Mouse (Mus musculus) neural tube, embryonic 14.5 days (tissue): ENCODE measurements at regions not wholly inside any gene's neighbourhood (a gene's known extent, or its start where the extent isn't known, plus 50 kb on each side); places are given as distances from the start of the nearest gene placed in this dataset.

Experiments
- ATAC-seq: fragments of 200-750 bp; cut with Nextera tagmentation; 2 replicates; pipeline ENCODE4 v1.8.0; 2017; ENCODE audit warnings: low read depth, mild to moderate bottlenecking, moderate TSS enrichment, moderate library complexity
- H3K27ac ChIP-seq: fragments of 300-500 bp; sonication (generic); 2 replicates; pipeline ENCODE4 v1.5.1; 2014; ENCODE audit warnings: low read depth, mild to moderate bottlenecking, control low read depth, low read length, moderate library complexity, mixed read lengths
- H3K27me3 ChIP-seq: fragments of 300-500 bp; sonication (generic); 2 replicates; pipeline ENCODE4 v1.6.1; 2014; ENCODE audit warnings: low read length; ENCODE audit not compliant: control insufficient read depth, insufficient read depth
- H3K36me3 ChIP-seq: fragments of 300-500 bp; sonication (generic); 2 replicates; pipeline ENCODE4 v1.6.1; 2014; ENCODE audit warnings: low read length, mixed read lengths; ENCODE audit not compliant: control insufficient read depth, insufficient read depth
- H3K4me1 ChIP-seq: fragments of 300-500 bp; sonication (generic); 2 replicates; pipeline ENCODE4 v1.6.1; 2014; ENCODE audit warnings: low read length; ENCODE audit not compliant: control insufficient read depth, insufficient read depth
- H3K4me2 ChIP-seq: fragments of 300-500 bp; sonication (generic); 2 replicates; pipeline ENCODE4 v1.6.1; 2014; ENCODE audit warnings: mild to moderate bottlenecking, low read depth, low read length, control low read depth
- H3K4me3 ChIP-seq: fragments of 300-500 bp; sonication (generic); 2 replicates; pipeline ENCODE4 v1.5.1; 2014; ENCODE audit warnings: low read depth, low read length, control low read depth, mixed read lengths
- H3K9ac ChIP-seq: fragments of 300-500 bp; sonication (generic); replicated peaks from 2 replicates; pipeline ENCODE4 v1.6.1; 2014; ENCODE audit warnings: low read depth, mild to moderate bottlenecking, control low read depth, low read length, mixed read lengths
- H3K9me3 ChIP-seq: fragments of 300-500 bp; sonication (generic); 2 replicates; pipeline ENCODE4 v1.6.1; 2016; ENCODE audit warnings: low read length; ENCODE audit not compliant: control insufficient read depth
- WGBS: fragments of 180-500 bp; shearing (Covaris S2); extraction: QIAGEN DNeasy Blood & Tissue Kit; methylation state at CpG from one replicate; pipeline ENCODE4 v1.1.7; 2014; 5-methylcytosine and 5-hydroxymethylcytosine counted together

GRCm38 (mm10) chr15:96755951-96756350 lies 56.4 kb upstream of the Slc38a2 start:
- no peak overlapping the region for H3K9ac ChIP-seq
- H3K27me3 ChIP-seq: no peaks in the 10 kb centered on the region
- H3K4me1 ChIP-seq: no peaks in the 10 kb centered on the region
- H3K9me3 ChIP-seq: no peaks in the 10 kb centered on the region
- no peak overlapping the region for H3K4me2 ChIP-seq
- ATAC-seq: no peak
- H3K36me3 ChIP-seq: no peaks in the 10 kb centered on the region
- H3K27ac ChIP-seq: no peak overlapping the region
- no peak overlapping the region for H3K4me3 ChIP-seq
- WGBS: 84% methylated on average over 6 of the region's 6 CpGs

GRCm38 (mm10) chr15:96755322-96755942 lies 55.9 kb upstream of the Slc38a2 start:
- H3K4me1 ChIP-seq: no peaks in the 10 kb centered on the region
- 92% methylated on average over 13 of the region's 13 CpGs for WGBS
- ATAC-seq: no peak
- H3K4me2 ChIP-seq: no peak overlapping the region
- no peaks in the 10 kb centered on the region for H3K27me3 ChIP-seq
- no peaks in the 10 kb centered on the region for H3K9me3 ChIP-seq
- no peaks in the 10 kb centered on the region for H3K36me3 ChIP-seq
- H3K9ac ChIP-seq: no peak overlapping the region
- H3K27ac ChIP-seq: no peak overlapping the region
- H3K4me3 ChIP-seq: no peak overlapping the region

GRCm38 (mm10) chr15:96754079-96754478 lies 54.5 kb upstream of the Slc38a2 start:
- H3K4me1 ChIP-seq: no peaks in the 10 kb centered on the region
- no peaks in the 10 kb centered on the region for H3K36me3 ChIP-seq
- ATAC-seq: no peak
- no peaks in the 10 kb centered on the region for H3K27me3 ChIP-seq
- H3K27ac ChIP-seq: no peak overlapping the region
- WGBS: 95% methylated on average over 5 of the region's 5 CpGs
- H3K9ac ChIP-seq: no peak overlapping the region
- H3K4me3 ChIP-seq: no peak overlapping the region
- H3K4me2 ChIP-seq: no peak overlapping the region
- no peaks in the 10 kb centered on the region for H3K9me3 ChIP-seq

- no peak overlapping the region for H3K9ac ChIP-seq
- no peaks in the 10 kb centered on the region for H3K36me3 ChIP-seq
- no peak overlapping the region for H3K27ac ChIP-seq
- ATAC-seq: no peak
- H3K9me3 ChIP-seq: no peaks in the 10 kb centered on the region
- 97% methylated on average over 8 of the region's 8 CpGs for WGBS
- no peak overlapping the region for H3K4me2 ChIP-seq
- no peak overlapping the region for H3K4me3 ChIP-seq
- H3K4me1 ChIP-seq: no peaks in the 10 kb centered on the region
- H3K27me3 ChIP-seq: no peaks in the 10 kb centered on the region
These were observed 53.2 kb upstream of the Slc38a2 start for GRCm38 (mm10) chr15:96752719-96753118.

- no peak overlapping the region for H3K9ac ChIP-seq
- H3K4me3 ChIP-seq: no peak overlapping the region
- no peaks in the 10 kb centered on the region for H3K36me3 ChIP-seq
- no peak overlapping the region for H3K4me2 ChIP-seq
- no peaks in the 10 kb centered on the region for H3K27me3 ChIP-seq
- no peaks in the 10 kb centered on the region for H3K4me1 ChIP-seq
- ATAC-seq: no peak
- H3K27ac ChIP-seq: no peak overlapping the region
- no peaks in the 10 kb centered on the region for H3K9me3 ChIP-seq
- 89% methylated on average over 3 of the region's 3 CpGs for WGBS
These were observed 52.5 kb upstream of the Slc38a2 start for GRCm38 (mm10) chr15:96752062-96752358.

GRCm38 (mm10) chr15:96751243-96752061 lies 51.9 kb upstream of the Slc38a2 start:
- H3K4me2 ChIP-seq: no peak overlapping the region
- H3K36me3 ChIP-seq: no peaks in the 10 kb centered on the region
- H3K27me3 ChIP-seq: no peaks in the 10 kb centered on the region
- H3K4me1 ChIP-seq: no peaks in the 10 kb centered on the region
- no peak for ATAC-seq
- H3K27ac ChIP-seq: no peak overlapping the region
- H3K4me3 ChIP-seq: no peak overlapping the region
- no peaks in the 10 kb centered on the region for H3K9me3 ChIP-seq
- no peak overlapping the region for H3K9ac ChIP-seq
- WGBS: 88% methylated on average over 13 of the region's 13 CpGs

- Histone ChIP-seq H3K27ac (no peak overlapping the region), H3K4me2 (no peak overlapping the region)
- WGBS: 80% methylated on average over 9 of the region's 9 CpGs
These were observed 50.2 kb upstream of the Slc38a2 start for GRCm38 (mm10) chr15:96749534-96750256.

More at GRCm38 (mm10) chr15:96749534-96750256, 50.2 kb upstream of the Slc38a2 start:
- no peak overlapping the region for H3K9ac ChIP-seq
- H3K27me3 ChIP-seq: no peaks in the 10 kb centered on the region
- no peaks in the 10 kb centered on the region for H3K4me1 ChIP-seq
- no peaks in the 10 kb centered on the region for H3K36me3 ChIP-seq
- ATAC-seq: no peak
- no peak overlapping the region for H3K4me3 ChIP-seq
- H3K9me3 ChIP-seq: no peaks in the 10 kb centered on the region
